Mouse (Mus musculus): ENCODE measurements around the gene Elavl3. TPM values are rescaled to one million over a fixed set of nuclear protein-coding genes. Genes with fewer than 3 reads are reported as not detected.

Gene Elavl3
- polyA plus RNA-seq, 1 experiment from 2014 or later = 0.27 TPM

DNA sequence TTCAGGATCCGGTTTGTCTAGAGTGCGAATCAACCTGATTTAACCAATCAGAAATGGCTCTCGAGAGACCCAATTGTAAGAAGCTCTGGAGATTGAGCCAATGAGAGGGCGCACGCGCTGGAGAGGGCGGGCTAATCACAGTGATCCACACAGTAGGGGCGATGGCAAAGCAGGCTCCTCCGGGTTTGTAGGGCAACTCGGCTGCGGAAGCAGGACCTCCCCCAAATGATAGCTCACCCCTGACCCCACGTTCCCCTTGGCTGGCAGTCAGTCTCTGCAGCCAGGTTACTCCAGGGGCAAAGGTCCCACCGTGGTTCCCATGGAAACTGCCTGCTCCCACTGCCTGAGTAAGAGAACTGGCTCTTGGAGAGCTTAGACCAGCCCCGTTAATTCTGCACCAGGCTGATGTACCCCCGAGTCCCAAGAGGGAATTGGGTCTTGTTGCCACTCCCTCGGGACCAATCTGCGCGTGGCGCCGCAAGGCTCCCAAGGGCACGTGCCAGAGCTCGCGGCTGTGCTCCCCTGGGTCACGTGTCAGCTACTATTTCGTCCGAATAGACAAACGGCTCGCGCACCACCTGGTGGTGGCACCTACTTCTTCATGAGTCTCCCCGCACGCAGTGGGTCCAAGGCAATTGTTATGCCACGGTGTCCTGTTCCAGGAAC lies 2.7 kb upstream of the Elavl3 start:
- ATAC-seq (replicated peaks; ENCODE audit: insufficient number of reproducible peaks, low FRiP score, low TSS enrichment) = 0 out of 2 replicates have a peak, but pooled peaks have one; percentile 35

DNA sequence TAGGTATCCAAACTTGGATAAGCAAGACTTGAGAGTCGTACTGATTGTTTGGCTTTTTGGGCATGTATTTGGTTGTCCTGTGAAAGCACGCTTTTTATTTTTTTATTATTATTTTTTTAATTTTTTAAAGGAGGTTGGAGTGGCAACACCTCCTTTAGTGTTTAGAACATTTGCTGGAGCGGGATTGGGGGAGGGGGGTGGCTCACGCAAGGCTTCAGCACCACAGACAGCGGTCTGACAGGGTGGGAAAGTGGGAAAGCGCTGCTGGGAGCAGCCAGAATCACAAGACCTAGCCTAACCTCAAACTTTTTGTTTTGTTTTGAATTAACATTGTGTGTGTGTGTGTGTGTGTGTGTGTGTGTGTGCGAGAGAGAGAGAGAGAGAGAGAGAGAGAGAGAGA lies 1.8 kb upstream of the Elavl3 start:
- Histone ChIP-seq H3K4me3 (ENCODE audit: low read depth, low read length) (no peak overlapping the region), H3K4me1 (ENCODE audit: control insufficient read depth, insufficient read depth, low read length) (peaks cover 28% of the 10 kb centered on the region), H3K27me3 (ENCODE audit: control insufficient read depth, insufficient read depth, low read length) (peaks cover 69% of the 10 kb centered on the region), H3K4me2 (no peak overlapping the region), H3K36me3 (ENCODE audit: control insufficient read depth, insufficient read depth, low read length) (peaks cover 4% of the 10 kb centered on the region; the same call in 1 of the 2 replicates), H3K9me3 (replicated peaks; ENCODE audit: control insufficient read depth, low read length) (no peaks in the 10 kb centered on the region), H3K9ac (ENCODE audit: low read depth, low read length) (no peak overlapping the region), H3K27ac (ENCODE audit: low read depth, low read length) (no peak overlapping the region)
- 25% methylated on average over 6 of the region's 7 CpGs for WGBS (ENCODE audit: insufficient replicate concordance)
- no peak for ATAC-seq (replicated peaks; ENCODE audit: insufficient number of reproducible peaks, low FRiP score, low TSS enrichment)

More for the DNA sequence above, 2.7 kb upstream of the Elavl3 start:
- Histone ChIP-seq H3K4me3 (ENCODE audit: low read depth, low read length) (peak overlapping the region; percentile 5; the same call in 1 of the 2 replicates), H3K27ac (ENCODE audit: low read depth, low read length) (no peak overlapping the region), H3K36me3 (ENCODE audit: control insufficient read depth, insufficient read depth, low read length) (peaks cover 6% of the 10 kb centered on the region), H3K4me1 (ENCODE audit: control insufficient read depth, insufficient read depth, low read length) (peaks cover 28% of the 10 kb centered on the region), H3K4me2 (peak overlapping the region; percentile 34), H3K27me3 (ENCODE audit: control insufficient read depth, insufficient read depth, low read length) (peaks cover 61% of the 10 kb centered on the region), H3K9ac (ENCODE audit: low read depth, low read length) (no peak overlapping the region), H3K9me3 (replicated peaks; ENCODE audit: control insufficient read depth, low read length) (no peaks in the 10 kb centered on the region)
- WGBS (ENCODE audit: insufficient replicate concordance) = 2% methylated on average over 32 of the region's 32 CpGs

DNA sequence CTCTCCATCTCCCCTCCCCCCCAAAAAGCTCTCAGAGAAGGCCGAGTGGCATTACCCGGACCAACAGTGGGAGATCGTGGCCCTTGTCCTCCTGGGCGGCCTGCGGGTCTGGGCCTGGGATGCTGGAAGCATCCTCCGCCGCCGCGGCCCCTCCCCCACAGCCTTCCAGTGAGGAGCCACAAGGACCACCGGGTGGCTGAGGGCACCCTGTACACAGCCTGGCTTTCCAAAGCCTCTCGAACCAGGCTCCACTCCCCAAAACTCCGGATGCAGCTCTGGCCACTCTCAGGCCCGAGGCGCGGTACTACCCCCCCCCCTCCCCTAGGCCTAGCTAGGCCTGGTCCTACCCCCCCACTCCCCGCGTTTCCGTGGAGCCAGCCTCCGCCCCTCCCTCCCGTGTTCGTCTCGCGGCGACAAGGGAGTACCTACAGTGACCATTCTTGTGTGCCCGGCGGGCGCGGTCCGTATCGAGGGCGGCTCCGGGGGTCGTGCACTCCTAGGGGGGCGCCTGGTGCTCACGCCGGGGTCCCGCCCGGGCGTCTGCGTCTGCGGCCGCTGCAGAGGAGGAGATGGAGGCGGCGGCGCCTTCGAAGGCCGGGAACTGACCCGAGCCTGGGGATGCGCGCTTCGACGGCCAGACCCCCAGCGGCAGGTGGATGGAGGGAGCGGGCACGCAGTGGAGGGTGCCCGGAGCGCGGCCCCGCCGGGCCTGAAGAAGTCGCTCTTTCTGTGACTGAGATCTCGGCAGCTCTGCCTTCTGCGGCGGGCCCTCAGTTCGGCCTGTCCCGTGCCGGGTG lies 464 bp downstream of the Elavl3 start:
- H3K27ac ChIP-seq (ENCODE audit: low read depth, low read length) = no peak overlapping the region

DNA sequence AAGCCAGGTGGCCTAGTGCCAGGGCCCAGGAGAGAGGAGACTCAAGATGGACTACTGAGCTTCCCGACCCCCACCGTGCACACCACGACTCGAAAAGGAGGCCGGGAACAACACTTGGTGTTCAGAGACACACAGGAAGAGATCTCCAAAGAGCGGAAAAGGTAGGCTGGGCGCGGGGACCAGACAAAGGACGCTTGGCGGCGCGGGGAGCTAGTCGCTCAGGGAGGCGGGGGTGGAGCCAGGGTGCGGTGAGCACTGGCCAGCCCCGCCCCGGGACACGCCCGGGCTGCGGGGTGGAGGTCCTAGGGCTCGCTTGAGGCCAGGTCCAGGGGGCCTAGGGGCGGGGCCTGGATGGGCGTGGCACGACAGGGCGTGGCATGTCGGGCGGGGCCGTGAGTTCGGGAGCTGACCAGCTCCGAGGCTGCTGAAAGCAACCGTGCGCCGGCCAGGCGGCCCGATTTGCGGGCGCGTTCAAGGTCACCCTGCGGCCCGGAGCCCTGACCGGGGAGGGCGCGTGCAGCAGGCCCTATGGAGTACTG lies 1.4 kb downstream of the Elavl3 start:
- Histone ChIP-seq H3K9me3 (replicated peaks; ENCODE audit: control insufficient read depth, low read length) (no peaks in the 10 kb centered on the region), H3K27me3 (ENCODE audit: control insufficient read depth, insufficient read depth, low read length) (peaks cover 65% of the 10 kb centered on the region), H3K4me3 (ENCODE audit: low read depth, low read length) (peak overlapping the region; percentile 39), H3K4me2 (peak overlapping the region; percentile 66), H3K36me3 (ENCODE audit: control insufficient read depth, insufficient read depth, low read length) (no peaks in the 10 kb centered on the region), H3K27ac (ENCODE audit: low read depth, low read length) (no peak overlapping the region), H3K9ac (ENCODE audit: low read depth, low read length) (no peak overlapping the region), H3K4me1 (ENCODE audit: control insufficient read depth, insufficient read depth, low read length) (peaks cover 28% of the 10 kb centered on the region)
- WGBS (ENCODE audit: insufficient replicate concordance) = under 1% methylated on average over 37 of the region's 43 CpGs
- peak; percentile 66 for ATAC-seq (replicated peaks; ENCODE audit: insufficient number of reproducible peaks, low FRiP score, low TSS enrichment)

More for the DNA sequence above, 464 bp downstream of the Elavl3 start:
- Histone ChIP-seq H3K9me3 (replicated peaks; ENCODE audit: control insufficient read depth, low read length) (no peaks in the 10 kb centered on the region), H3K4me1 (ENCODE audit: control insufficient read depth, insufficient read depth, low read length) (peaks cover 28% of the 10 kb centered on the region), H3K4me3 (ENCODE audit: low read depth, low read length) (peak overlapping the region; percentile 39), H3K4me2 (peak overlapping the region; percentile 66), H3K9ac (ENCODE audit: low read depth, low read length) (no peak overlapping the region), H3K27me3 (ENCODE audit: control insufficient read depth, insufficient read depth, low read length) (peaks cover 71% of the 10 kb centered on the region), H3K36me3 (ENCODE audit: control insufficient read depth, insufficient read depth, low read length) (no peaks in the 10 kb centered on the region)
- WGBS (ENCODE audit: insufficient replicate concordance) = 3% methylated on average over 65 of the region's 67 CpGs
- ATAC-seq (replicated peaks; ENCODE audit: insufficient number of reproducible peaks, low FRiP score, low TSS enrichment) = no peak

DNA sequence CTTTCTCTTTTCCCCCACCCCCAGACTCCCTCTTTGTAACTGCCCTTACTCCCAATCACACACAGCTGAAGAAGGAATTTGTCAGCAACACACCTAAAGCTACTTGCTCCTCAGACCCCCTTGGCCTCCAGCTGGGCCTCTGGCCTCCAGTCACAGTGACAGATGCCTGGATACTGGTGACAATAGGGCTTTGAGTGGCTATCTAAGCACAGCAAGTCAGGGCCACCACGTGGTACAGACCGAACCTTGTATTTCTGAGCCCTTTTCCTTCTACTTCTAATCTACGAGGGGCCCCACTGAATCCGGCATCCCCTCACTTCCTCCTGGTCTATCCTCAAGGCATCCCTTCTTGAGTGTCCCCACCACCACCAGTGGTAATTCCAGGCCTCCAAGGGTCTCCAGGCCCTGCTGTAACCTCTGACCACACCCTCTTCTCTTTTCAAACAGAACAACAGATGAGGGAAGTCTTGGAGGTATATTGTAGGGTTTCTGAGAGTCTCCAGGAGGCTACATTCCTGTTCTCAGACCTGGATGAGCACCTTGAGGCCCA lies 2.0 kb downstream of the Elavl3 start:
- H3K4me1 ChIP-seq (ENCODE audit: control insufficient read depth, insufficient read depth, low read length) = peaks cover 26% of the 10 kb centered on the region
- H3K4me3 ChIP-seq (ENCODE audit: low read depth, low read length) = no peak overlapping the region
- no peak overlapping the region for H3K4me2 ChIP-seq
- H3K36me3 ChIP-seq (ENCODE audit: control insufficient read depth, insufficient read depth, low read length) = no peaks in the 10 kb centered on the region
- H3K27ac ChIP-seq (ENCODE audit: low read depth, low read length) = no peak overlapping the region
- 39% methylated on average over 4 of the region's 4 CpGs for WGBS (ENCODE audit: insufficient replicate concordance)
- H3K27me3 ChIP-seq (ENCODE audit: control insufficient read depth, insufficient read depth, low read length) = peaks cover 62% of the 10 kb centered on the region
- no peak overlapping the region for H3K9ac ChIP-seq (ENCODE audit: low read depth, low read length)
- no peaks in the 10 kb centered on the region for H3K9me3 ChIP-seq (replicated peaks; ENCODE audit: control insufficient read depth, low read length)
- no peak for ATAC-seq (replicated peaks; ENCODE audit: insufficient number of reproducible peaks, low FRiP score, low TSS enrichment)

DNA sequence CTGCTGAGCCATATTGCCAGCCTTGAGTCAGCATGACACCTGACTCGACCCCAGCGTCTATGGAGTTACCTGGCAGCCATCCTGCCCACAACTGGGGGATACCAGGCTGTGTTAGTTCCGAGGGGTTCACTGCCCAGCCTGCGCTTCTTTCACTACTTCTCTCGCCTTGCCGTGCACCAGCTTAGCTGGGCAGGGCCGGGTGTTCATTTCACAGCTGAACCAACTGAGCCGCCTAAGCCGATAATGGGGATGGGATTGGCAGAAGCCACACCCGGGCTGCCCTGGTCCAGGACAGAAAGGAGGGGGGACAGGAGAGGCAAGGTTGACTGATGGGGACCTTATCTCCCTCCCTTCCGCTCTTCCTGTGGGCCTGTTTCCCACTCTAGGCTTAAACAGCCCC lies 2.5 kb downstream of the Elavl3 start:
- no peak overlapping the region for H3K4me2 ChIP-seq
- peaks cover 22% of the 10 kb centered on the region for H3K4me1 ChIP-seq (ENCODE audit: control insufficient read depth, insufficient read depth, low read length)
- H3K27ac ChIP-seq (ENCODE audit: low read depth, low read length) = no peak overlapping the region
- H3K36me3 ChIP-seq (ENCODE audit: control insufficient read depth, insufficient read depth, low read length) = no peaks in the 10 kb centered on the region
- peaks cover 57% of the 10 kb centered on the region for H3K27me3 ChIP-seq (ENCODE audit: control insufficient read depth, insufficient read depth, low read length)
- no peak overlapping the region for H3K9ac ChIP-seq (ENCODE audit: low read depth, low read length)
- ATAC-seq (replicated peaks; ENCODE audit: insufficient number of reproducible peaks, low FRiP score, low TSS enrichment) = no peak
- H3K4me3 ChIP-seq (ENCODE audit: low read depth, low read length) = no peak overlapping the region
- 62% methylated on average over 11 of the region's 11 CpGs for WGBS (ENCODE audit: insufficient replicate concordance)
- H3K9me3 ChIP-seq (replicated peaks; ENCODE audit: control insufficient read depth, low read length) = no peaks in the 10 kb centered on the region

DNA sequence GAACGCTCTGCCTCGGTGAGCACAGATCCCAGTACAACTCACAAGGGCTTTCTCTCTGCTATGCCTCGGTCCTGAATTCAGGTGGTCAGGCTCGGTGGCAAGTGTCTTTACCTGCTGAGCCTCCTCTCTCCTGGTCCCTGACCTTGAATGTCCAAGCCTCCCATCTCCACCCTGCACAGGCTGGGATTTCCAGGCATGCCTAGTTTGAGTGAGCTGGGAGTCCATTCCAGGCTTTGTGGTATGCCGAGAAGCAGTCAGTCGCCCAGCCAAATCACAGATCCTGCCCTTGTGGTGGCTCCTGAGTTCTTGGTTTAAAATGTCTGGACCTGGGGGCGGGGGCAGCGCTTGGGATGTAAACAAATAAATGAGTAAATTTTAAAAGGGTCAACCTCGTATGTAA lies 4.5 kb downstream of the Elavl3 start:
- H3K4me2 ChIP-seq = no peak overlapping the region
- H3K4me1 ChIP-seq (ENCODE audit: control insufficient read depth, insufficient read depth, low read length) = peaks cover 22% of the 10 kb centered on the region
- no peak for ATAC-seq (replicated peaks; ENCODE audit: insufficient number of reproducible peaks, low FRiP score, low TSS enrichment)
- H3K36me3 ChIP-seq (ENCODE audit: control insufficient read depth, insufficient read depth, low read length) = no peaks in the 10 kb centered on the region
- no peak overlapping the region for H3K27ac ChIP-seq (ENCODE audit: low read depth, low read length)
- H3K9ac ChIP-seq (ENCODE audit: low read depth, low read length) = no peak overlapping the region
- no peaks in the 10 kb centered on the region for H3K9me3 ChIP-seq (replicated peaks; ENCODE audit: control insufficient read depth, low read length)
- H3K27me3 ChIP-seq (ENCODE audit: control insufficient read depth, insufficient read depth, low read length) = peaks cover 40% of the 10 kb centered on the region
- WGBS (ENCODE audit: insufficient replicate concordance) = 52% methylated on average over 9 of the region's 9 CpGs
- no peak overlapping the region for H3K4me3 ChIP-seq (ENCODE audit: low read depth, low read length)

DNA sequence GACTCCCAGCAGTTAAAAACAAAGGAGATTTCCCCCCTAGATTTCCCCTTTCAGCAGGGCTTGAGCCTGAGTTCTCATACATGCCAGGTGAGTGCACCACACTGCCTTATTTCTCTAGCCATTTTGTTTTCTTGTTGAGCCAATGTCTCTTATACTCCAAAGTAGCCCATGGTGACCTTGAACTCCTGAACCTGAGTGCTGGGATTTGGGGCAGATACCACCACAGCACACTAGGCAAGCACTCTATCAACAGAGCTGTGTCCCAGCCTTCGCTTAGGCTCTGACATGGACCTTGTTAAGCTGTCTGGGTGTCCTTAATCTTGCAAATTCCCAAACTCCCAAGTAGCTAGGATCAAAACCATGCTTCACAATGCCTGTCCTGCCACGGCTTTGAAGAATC lies 10.0 kb downstream of the Elavl3 start:
- WGBS (ENCODE audit: insufficient replicate concordance) = 54% methylated on average over 2 of the region's 2 CpGs
- Histone ChIP-seq H3K4me2 (no peak overlapping the region), H3K36me3 (ENCODE audit: control insufficient read depth, insufficient read depth, low read length) (no peaks in the 10 kb centered on the region), H3K4me3 (ENCODE audit: low read depth, low read length) (no peak overlapping the region), H3K27ac (ENCODE audit: low read depth, low read length) (no peak overlapping the region), H3K27me3 (ENCODE audit: control insufficient read depth, insufficient read depth, low read length) (no peaks in the 10 kb centered on the region), H3K4me1 (ENCODE audit: control insufficient read depth, insufficient read depth, low read length) (no peaks in the 10 kb centered on the region), H3K9me3 (replicated peaks; ENCODE audit: control insufficient read depth, low read length) (no peaks in the 10 kb centered on the region), H3K9ac (ENCODE audit: low read depth, low read length) (no peak overlapping the region)
- ATAC-seq (replicated peaks; ENCODE audit: insufficient number of reproducible peaks, low FRiP score, low TSS enrichment) = no peak
